ENCODE assay signal across 13 mouse cellular contexts in the genomic region with DNA sequence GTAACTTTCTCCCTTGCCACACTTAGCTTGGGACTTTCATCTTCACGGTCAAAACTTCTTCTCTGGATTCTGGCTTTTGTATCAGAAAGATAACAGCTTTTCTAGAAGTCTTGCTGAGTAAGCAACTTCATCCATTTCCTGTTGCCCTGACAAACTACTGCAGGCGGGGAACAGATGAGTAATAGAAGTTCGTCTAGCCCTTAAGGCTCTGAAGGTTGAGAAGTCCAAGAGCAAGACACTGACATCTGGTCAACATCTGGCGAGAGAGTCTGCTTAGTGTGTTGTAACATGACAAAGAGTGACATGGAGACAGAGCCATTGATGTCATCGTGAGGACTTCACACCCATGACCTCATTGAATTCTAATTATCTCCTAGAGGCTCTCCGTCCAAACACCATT.
DNase-seq lines count a peak whose midpoint lies in the region; ATAC-seq and TF ChIP-seq lines count a peak whose summit lies in the region.
"Had no signal": no experiment of that assay in that cellular context is flagged by ENCODE, and none has a peak within 500 bp of the region (broad histone marks: within the 10 kb centered on the region; RNA-seq: fewer than 3 reads in every experiment).

No protein-coding gene starts in this region.

- H3K4me2 ChIP-seq in kidney, embryonic 15.5 days: no peak overlapping the region
- H3K4me2 ChIP-seq: limb, embryonic 12.5 days had no signal

- H3K27ac ChIP-seq in kidney, adult 2 months (ENCODE audit: insufficient read depth, low read depth, low read length): no peak overlapping the region
- no peak overlapping the region for H3K27ac ChIP-seq in kidney, embryonic 15.5 days
- H3K27ac ChIP-seq in thymus, adult 2 months (ENCODE audit: control insufficient read depth, insufficient read depth, low read length): no peak overlapping the region

- no peak for TF ChIP-seq POLR2A in kidney, adult 2 months (IDR thresholded peaks at IDR 0.05; ENCODE audit: low read depth, low read length)
- TF ChIP-seq POLR2A in thymus, adult 2 months (IDR thresholded peaks at IDR 0.05; ENCODE audit: control insufficient read depth, extremely low read depth, insufficient read depth, low read length, poor library complexity): no peak

- TF ChIP-seq CTCF in kidney, adult 2 months (conservative IDR thresholded peaks at IDR 0.05; ENCODE audit: insufficient read depth, insufficient read length, low read depth, low read length): no peak
- no peak for TF ChIP-seq CTCF in thymus, adult 2 months (IDR thresholded peaks at IDR 0.05; ENCODE audit: borderline replicate concordance, control insufficient read depth, extremely low read depth, insufficient read depth, low read length, poor library complexity)

- H3K36me3 ChIP-seq in kidney, adult 2 months (ENCODE audit: control insufficient read depth, insufficient read depth, low read length): no peaks in the 10 kb centered on the region
- H3K36me3 ChIP-seq in kidney, embryonic 15.5 days: no peaks in the 10 kb centered on the region
- H3K36me3 ChIP-seq in thymus, adult 2 months (ENCODE audit: control insufficient read depth, insufficient read depth, low read length): no peaks in the 10 kb centered on the region
- H3K36me3 ChIP-seq: limb, embryonic 12.5 days had no signal

- 72% methylated on average over 6 of the region's 6 CpGs for WGBS in kidney, adult 2 months
- WGBS in kidney, embryonic 15.5 days: 62% methylated on average over 6 of the region's 6 CpGs
- WGBS in thymus, adult 2 months: 85% methylated on average over 6 of the region's 6 CpGs

- H3K9me3 ChIP-seq in kidney, embryonic 15.5 days (replicated peaks): no peaks in the 10 kb centered on the region
- H3K9me3 ChIP-seq: limb, embryonic 12.5 days had no signal

- peak; percentile 19 for DNase-seq in kidney, adult 2 months
- DNase-seq in 3T3-L1 (ENCODE audit: low read depth, low spot score): peak; percentile 43
- DNase-seq in MN1 (ENCODE audit: low spot score): peak; percentile 41
- peak; percentile 36 to 61 for DNase-seq in heart, postnatal 14 days
- no peak for DNase-seq in thymus, adult 2 months
- DNase-seq in yolk sac, embryonic 10.5 days (ENCODE audit: low spot score): no peak
- DNase-seq: cerebellum, adult 2 months; lung, adult 18-20 months; thymus, adult 18-20 months had no signal

- H3K9ac ChIP-seq in kidney, embryonic 15.5 days: no peak overlapping the region
- H3K9ac ChIP-seq: limb, embryonic 12.5 days had no signal

- intact Hi-C loops in heart, postnatal 14 days (cut with DNase I): no loop called here

- H3K4me1 ChIP-seq in kidney, adult 2 months (ENCODE audit: control insufficient read depth, insufficient read depth, low read length): no peaks in the 10 kb centered on the region
- peaks cover 14% of the 10 kb centered on the region for H3K4me1 ChIP-seq in kidney, embryonic 15.5 days
- peaks cover 10% of the 10 kb centered on the region for H3K4me1 ChIP-seq in thymus, adult 2 months (replicated peaks; ENCODE audit: control insufficient read depth, insufficient read depth, low read length)

- H3K27me3 ChIP-seq in kidney, adult 2 months (replicated peaks; ENCODE audit: control insufficient read depth, insufficient read depth, low read length): no peaks in the 10 kb centered on the region
- no peaks in the 10 kb centered on the region for H3K27me3 ChIP-seq in kidney, embryonic 15.5 days
- H3K27me3 ChIP-seq in thymus, adult 2 months (ENCODE audit: control insufficient read depth, insufficient read depth, low read length): no peaks in the 10 kb centered on the region
- H3K27me3 ChIP-seq: limb, embryonic 12.5 days; Patski had no signal

- no peak for ATAC-seq in kidney, embryonic 15.5 days (replicated peaks; ENCODE audit: low FRiP score)
- ATAC-seq: inflammation-experienced regulatory T-cells, adult 6 months; Patski had no signal

- H3K4me3 ChIP-seq in kidney, adult 2 months (ENCODE audit: insufficient read depth, low read depth, low read length): no peak overlapping the region
- H3K4me3 ChIP-seq in kidney, embryonic 15.5 days (replicated peaks): no peak overlapping the region
- no peak overlapping the region for H3K4me3 ChIP-seq in thymus, adult 2 months (ENCODE audit: control insufficient read depth, insufficient read depth, low read length)
- H3K4me3 ChIP-seq: limb, embryonic 12.5 days had no signal

Comparison
In these comparisons a context has a peak if more than half of its experiments do, and no peak if none do; other contexts are left out.
1. DNase-seq: peak in kidney, adult 2 months (single experiment), 3T3-L1 (single experiment), MN1 (single experiment) and heart, postnatal 14 days (2 of 2); none in thymus, adult 2 months (single experiment) and yolk sac, embryonic 10.5 days (single experiment).